Mouse (Mus musculus) CH12.LX (cell line): ENCODE measurements around the gene Rhbdf2.

Experiments
- ELF1 ChIP-seq: IDR thresholded peaks from 2 replicates; pipeline ENCODE4 v1.6.1; 2014; ENCODE audit warnings: low read depth, mild to moderate bottlenecking, inconsistent platforms, low read length, improper control_type of control experiment
- EP300 ChIP-seq: IDR thresholded peaks from 2 replicates; pipeline ENCODE4 v1.6.1; 2011; ENCODE audit warnings: low read length, improper control_type of control experiment
- MYC ChIP-seq: IDR thresholded peaks from 2 replicates; pipeline ENCODE4 v1.6.1; 2011; ENCODE audit warnings: low read depth, mild to moderate bottlenecking, improper control_type of control experiment, low read length
- NELFE ChIP-seq: IDR thresholded peaks from 2 replicates; pipeline ENCODE4 v1.6.1; 2011; ENCODE audit warnings: low read depth, low read length, improper control_type of control experiment
- SIN3A ChIP-seq: IDR thresholded peaks from 2 replicates; pipeline ENCODE4 v1.6.1; 2012; ENCODE audit warnings: low read length, improper control_type of control experiment, inconsistent platforms

DNA sequence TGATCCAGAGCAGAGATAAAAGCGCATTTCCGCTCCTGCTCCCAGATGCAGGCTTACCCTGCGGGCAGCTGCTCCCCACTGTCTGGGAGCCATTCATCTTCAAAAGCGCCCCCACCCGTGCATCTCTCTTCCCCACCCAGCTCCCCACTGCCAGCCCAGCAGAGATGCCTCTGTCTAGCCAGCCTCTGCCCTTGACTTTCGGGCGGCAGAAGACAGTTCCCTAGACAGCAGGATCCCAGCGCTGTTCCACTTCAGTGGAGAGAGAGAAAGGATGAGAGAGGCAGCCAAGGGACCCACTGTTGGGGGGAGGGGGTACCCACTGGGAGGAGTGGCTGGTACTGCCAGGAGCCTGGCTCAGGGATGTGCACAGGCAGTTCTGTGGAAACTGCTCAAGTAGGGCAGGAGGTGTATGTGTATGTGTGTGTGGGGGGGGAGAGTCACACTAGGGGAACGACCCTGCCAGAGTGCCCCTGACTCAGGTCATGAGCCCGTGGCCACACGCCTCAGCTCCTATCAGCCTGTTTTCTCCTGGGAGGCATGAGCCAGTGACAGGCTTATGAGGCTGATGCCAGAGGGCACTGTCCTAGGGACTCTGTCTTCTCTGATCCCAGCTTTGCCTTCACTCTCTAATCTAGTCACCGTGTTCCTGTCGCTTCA is 34.6 kb upstream of the Rhbdf2 start:
- TF ChIP-seq EP300 = no peak
- TF ChIP-seq ELF1 = no peak
- no peak for TF ChIP-seq SIN3A
- TF ChIP-seq MYC = no peak
- no peak for TF ChIP-seq NELFE
